Mouse (Mus musculus): Measurements from ENCODE around the gene Amph.

- TF ChIP-seq CTCF (IDR thresholded peaks at IDR 0.05), result no peak
- no peak for TF ChIP-seq POLR2A (IDR thresholded peaks at IDR 0.05; ENCODE audit: insufficient read depth, low read depth, low read length)
- TF ChIP-seq EP300 (IDR thresholded peaks at IDR 0.05; ENCODE audit: insufficient read depth, low read depth, low read length), result no peak
These were observed 33.2 kb upstream of the Amph start for GRCm38 (mm10) chr13:18914774-18915173.
